Mouse (Mus musculus): Measurements from ENCODE around the gene Myct1. TPM values are rescaled to one million over a fixed set of nuclear protein-coding genes. Genes with fewer than 3 reads are reported as not detected.

The Myct1 gene
- polyA plus RNA-seq (2014; fragmentation: Nextera tagmentation; extraction: Ambion mirVana), result 0.66 and 1.4 TPM in 2 replicates

GRCm38 (mm10) chr10:5593464-5593863, at the start of gene Myct1:
Gene Myct1, plus strand, starts transcription at chr10:5593775.
- WGBS, result 74% methylated on average over 5 of the region's 5 CpGs
- no peaks in the 10 kb centered on the region for H3K9me3 ChIP-seq (ENCODE audit: control insufficient read depth, low read length)
- no peaks in the 10 kb centered on the region for H3K27me3 ChIP-seq (ENCODE audit: control insufficient read depth, insufficient read depth, low read length)
- H3K4me2 ChIP-seq (ENCODE audit: low read length), result no peak within 1 kb of the TSS
- no peak for DNase-seq
- no peaks in the 10 kb centered on the region for H3K36me3 ChIP-seq (ENCODE audit: control insufficient read depth, insufficient read depth, low read length)
- no peak within 1 kb of the TSS for H3K4me3 ChIP-seq (replicated peaks; ENCODE audit: low read depth, low read length)
- H3K9ac ChIP-seq (replicated peaks; ENCODE audit: low read length), result no peak within 1 kb of the TSS
- no peak within 1 kb of the TSS for H3K27ac ChIP-seq (replicated peaks; ENCODE audit: low read depth, low read length)
- ATAC-seq (ENCODE audit: low FRiP score, low TSS enrichment), result no peak
- no peaks in the 10 kb centered on the region for H3K4me1 ChIP-seq (ENCODE audit: control insufficient read depth, insufficient read depth, low read length)

GRCm38 (mm10) chr10:5546428-5546827, 47.1 kb upstream of the Myct1 start:
- Histone ChIP-seq H3K4me1 (ENCODE audit: control insufficient read depth, insufficient read depth, low read length) (peaks cover 5% of the 10 kb centered on the region; the same call in 1 of the 2 replicates), H3K27me3 (ENCODE audit: control insufficient read depth, insufficient read depth, low read length) (no peaks in the 10 kb centered on the region), H3K9ac (replicated peaks; ENCODE audit: low read length) (no peak overlapping the region), H3K4me2 (ENCODE audit: low read length) (no peak overlapping the region), H3K9me3 (ENCODE audit: control insufficient read depth, low read length) (no peaks in the 10 kb centered on the region), H3K27ac (replicated peaks; ENCODE audit: low read depth, low read length) (no peak overlapping the region), H3K4me3 (replicated peaks; ENCODE audit: low read depth, low read length) (no peak overlapping the region), H3K36me3 (ENCODE audit: control insufficient read depth, insufficient read depth, low read length) (no peaks in the 10 kb centered on the region)
- DNase-seq (no peak), ATAC-seq (ENCODE audit: low FRiP score, low TSS enrichment) (no peak)
- 94% methylated on average over 5 of the region's 5 CpGs for WGBS

GRCm38 (mm10) chr10:5547769-5548168, 45.8 kb upstream of the Myct1 start:
- H3K9ac ChIP-seq (replicated peaks; ENCODE audit: low read length), result no peak overlapping the region
- no peaks in the 10 kb centered on the region for H3K9me3 ChIP-seq (ENCODE audit: control insufficient read depth, low read length)
- H3K27ac ChIP-seq (replicated peaks; ENCODE audit: low read depth, low read length), result no peak overlapping the region
- peaks cover 5% of the 10 kb centered on the region; the same call in 1 of the 2 replicates for H3K4me1 ChIP-seq (ENCODE audit: control insufficient read depth, insufficient read depth, low read length)
- H3K36me3 ChIP-seq (ENCODE audit: control insufficient read depth, insufficient read depth, low read length), result no peaks in the 10 kb centered on the region
- DNase-seq, result no peak
- H3K27me3 ChIP-seq (ENCODE audit: control insufficient read depth, insufficient read depth, low read length), result no peaks in the 10 kb centered on the region
- ATAC-seq (ENCODE audit: low FRiP score, low TSS enrichment), result no peak
- H3K4me2 ChIP-seq (ENCODE audit: low read length), result no peak overlapping the region
- 93% methylated on average over 9 of the region's 9 CpGs for WGBS
- H3K4me3 ChIP-seq (replicated peaks; ENCODE audit: low read depth, low read length), result no peak overlapping the region

DNA sequence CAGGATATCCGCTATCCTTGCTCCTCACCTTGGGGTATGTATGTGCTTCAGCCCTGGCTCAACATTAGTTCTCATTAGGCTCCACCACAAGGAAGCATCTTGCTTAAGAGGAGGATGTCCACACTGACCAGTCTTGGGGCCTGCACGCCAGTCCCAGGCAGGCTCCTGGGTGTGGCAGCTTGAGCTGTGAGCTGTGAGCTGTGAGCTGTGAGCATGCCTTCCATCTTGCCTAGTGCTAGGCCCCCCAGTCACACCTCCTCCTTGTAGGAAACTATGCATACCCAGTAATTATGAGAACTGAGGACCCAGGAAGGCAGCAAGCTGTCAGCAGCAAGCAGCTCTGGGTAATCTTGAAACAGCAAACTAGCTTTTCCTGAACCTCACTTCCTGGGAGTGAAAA, 44.9 kb upstream of the Myct1 start:
- no peak for ATAC-seq (ENCODE audit: low FRiP score, low TSS enrichment)
- Histone ChIP-seq H3K36me3 (ENCODE audit: control insufficient read depth, insufficient read depth, low read length) (no peaks in the 10 kb centered on the region), H3K27me3 (ENCODE audit: control insufficient read depth, insufficient read depth, low read length) (no peaks in the 10 kb centered on the region), H3K4me1 (ENCODE audit: control insufficient read depth, insufficient read depth, low read length) (peaks cover 5% of the 10 kb centered on the region; the same call in 1 of the 2 replicates), H3K9me3 (ENCODE audit: control insufficient read depth, low read length) (no peaks in the 10 kb centered on the region), H3K9ac (replicated peaks; ENCODE audit: low read length) (no peak overlapping the region), H3K4me3 (replicated peaks; ENCODE audit: low read depth, low read length) (no peak overlapping the region), H3K4me2 (ENCODE audit: low read length) (no peak overlapping the region), H3K27ac (replicated peaks; ENCODE audit: low read depth, low read length) (no peak overlapping the region)
- 89% methylated on average over 2 of the region's 2 CpGs for WGBS
- DNase-seq, result no peak

DNA sequence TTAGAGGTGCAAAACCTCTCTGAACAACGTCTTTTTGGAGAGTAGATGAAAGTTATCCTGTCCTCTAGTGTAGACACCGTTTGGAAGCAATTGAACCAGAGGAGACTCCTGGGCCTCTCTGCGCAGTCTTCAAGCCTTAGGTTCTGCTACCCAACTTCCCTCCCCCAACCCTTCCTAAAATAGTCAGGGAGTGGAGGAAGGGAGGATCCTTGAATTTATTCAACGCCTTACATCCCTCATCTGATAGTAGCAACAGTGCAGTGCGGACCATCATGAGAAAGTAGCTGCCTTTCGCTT, 43.8 kb upstream of the Myct1 start:
- no peaks in the 10 kb centered on the region for H3K36me3 ChIP-seq (ENCODE audit: control insufficient read depth, insufficient read depth, low read length)
- H3K9me3 ChIP-seq (ENCODE audit: control insufficient read depth, low read length), result no peaks in the 10 kb centered on the region
- H3K4me2 ChIP-seq (ENCODE audit: low read length), result peak overlapping the region; percentile 83
- DNase-seq (no peak), ATAC-seq (ENCODE audit: low FRiP score, low TSS enrichment) (peak; percentile 5; the same call in 1 of the 2 replicates)
- H3K4me3 ChIP-seq (replicated peaks; ENCODE audit: low read depth, low read length), result peak overlapping the region; percentile 70
- WGBS, result 3% methylated on average over 6 of the region's 6 CpGs
- H3K9ac ChIP-seq (replicated peaks; ENCODE audit: low read length), result peak overlapping the region; percentile 79
- peaks cover 5% of the 10 kb centered on the region; the same call in 1 of the 2 replicates for H3K4me1 ChIP-seq (ENCODE audit: control insufficient read depth, insufficient read depth, low read length)
- H3K27me3 ChIP-seq (ENCODE audit: control insufficient read depth, insufficient read depth, low read length), result no peaks in the 10 kb centered on the region
- H3K27ac ChIP-seq (replicated peaks; ENCODE audit: low read depth, low read length), result peak overlapping the region; percentile 81

- peak; percentile 78 for DNase-seq
- H3K27ac ChIP-seq (replicated peaks; ENCODE audit: low read depth, low read length), result peak overlapping the region; percentile 81
- peak overlapping the region; percentile 79 for H3K9ac ChIP-seq (replicated peaks; ENCODE audit: low read length)
- ATAC-seq (ENCODE audit: low FRiP score, low TSS enrichment), result peak; percentile 90
- no peaks in the 10 kb centered on the region for H3K36me3 ChIP-seq (ENCODE audit: control insufficient read depth, insufficient read depth, low read length)
- H3K4me1 ChIP-seq (ENCODE audit: control insufficient read depth, insufficient read depth, low read length), result peaks cover 5% of the 10 kb centered on the region; the same call in 1 of the 2 replicates
- H3K27me3 ChIP-seq (ENCODE audit: control insufficient read depth, insufficient read depth, low read length), result no peaks in the 10 kb centered on the region
- H3K9me3 ChIP-seq (ENCODE audit: control insufficient read depth, low read length), result no peaks in the 10 kb centered on the region
- under 1% methylated on average over 43 of the region's 44 CpGs for WGBS
- peak overlapping the region; percentile 70 for H3K4me3 ChIP-seq (replicated peaks; ENCODE audit: low read depth, low read length)
- peak overlapping the region; percentile 83 for H3K4me2 ChIP-seq (ENCODE audit: low read length)
Measured at GRCm38 (mm10) chr10:5550168-5551021, 43.2 kb upstream of the Myct1 start.

- H3K4me3 ChIP-seq (replicated peaks; ENCODE audit: low read depth, low read length), result peak within 1 kb of the TSS; percentile 70
- ATAC-seq (ENCODE audit: low FRiP score, low TSS enrichment) (no peak), DNase-seq (peak; percentile 8)
- no peaks in the 10 kb centered on the region for H3K36me3 ChIP-seq (ENCODE audit: control insufficient read depth, insufficient read depth, low read length)
- H3K9ac ChIP-seq (replicated peaks; ENCODE audit: low read length), result peak within 1 kb of the TSS; percentile 79
- no peaks in the 10 kb centered on the region for H3K9me3 ChIP-seq (ENCODE audit: control insufficient read depth, low read length)
- 31% methylated on average over 5 of the region's 5 CpGs for WGBS
- H3K27ac ChIP-seq (replicated peaks; ENCODE audit: low read depth, low read length), result peak within 1 kb of the TSS; percentile 81
- peak within 1 kb of the TSS; percentile 83 for H3K4me2 ChIP-seq (ENCODE audit: low read length)
- peaks cover 5% of the 10 kb centered on the region; the same call in 1 of the 2 replicates for H3K4me1 ChIP-seq (ENCODE audit: control insufficient read depth, insufficient read depth, low read length)
- no peaks in the 10 kb centered on the region for H3K27me3 ChIP-seq (ENCODE audit: control insufficient read depth, insufficient read depth, low read length)
Measured at GRCm38 (mm10) chr10:5551382-5551781, 42.2 kb upstream of the Myct1 start, which contains the start of gene Syne1. Gene Syne1, minus strand, starts transcription at chr10:5551482.

DNA sequence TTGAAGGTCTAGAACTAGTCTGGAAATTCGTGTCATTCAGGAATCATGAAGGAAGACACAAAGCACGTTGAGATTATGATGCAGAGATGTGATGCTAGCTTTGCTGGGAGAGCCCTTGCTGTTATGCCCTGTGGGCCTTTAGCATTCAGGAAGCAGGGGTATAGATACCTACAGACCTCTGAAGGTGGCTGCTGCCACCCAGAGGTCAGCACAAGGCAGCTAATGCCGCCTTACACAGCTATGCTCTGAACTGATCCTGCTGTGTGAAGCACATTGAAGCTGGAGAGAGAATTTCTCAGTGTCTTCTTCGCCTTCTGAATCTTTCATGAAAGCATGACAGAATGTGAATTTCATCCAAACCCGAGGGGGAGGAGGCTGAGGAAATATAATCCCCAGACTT, 38.6 kb upstream of the Myct1 start:
- Histone ChIP-seq H3K4me3 (replicated peaks; ENCODE audit: low read depth, low read length) (no peak overlapping the region), H3K4me2 (ENCODE audit: low read length) (no peak overlapping the region), H3K36me3 (ENCODE audit: control insufficient read depth, insufficient read depth, low read length) (no peaks in the 10 kb centered on the region), H3K27me3 (ENCODE audit: control insufficient read depth, insufficient read depth, low read length) (no peaks in the 10 kb centered on the region), H3K27ac (replicated peaks; ENCODE audit: low read depth, low read length) (no peak overlapping the region), H3K9me3 (ENCODE audit: control insufficient read depth, low read length) (no peaks in the 10 kb centered on the region), H3K9ac (replicated peaks; ENCODE audit: low read length) (no peak overlapping the region), H3K4me1 (ENCODE audit: control insufficient read depth, insufficient read depth, low read length) (no peaks in the 10 kb centered on the region; the same call in 1 of the 2 replicates)
- DNase-seq (peak; percentile 71), ATAC-seq (ENCODE audit: low FRiP score, low TSS enrichment) (no peak)
- WGBS, result 23% methylated on average over 5 of the region's 5 CpGs

- Histone ChIP-seq H3K4me3 (replicated peaks; ENCODE audit: low read depth, low read length) (no peak overlapping the region), H3K27ac (replicated peaks; ENCODE audit: low read depth, low read length) (no peak overlapping the region), H3K4me2 (ENCODE audit: low read length) (no peak overlapping the region), H3K9ac (replicated peaks; ENCODE audit: low read length) (no peak overlapping the region), H3K27me3 (ENCODE audit: control insufficient read depth, insufficient read depth, low read length) (no peaks in the 10 kb centered on the region), H3K4me1 (ENCODE audit: control insufficient read depth, insufficient read depth, low read length) (no peaks in the 10 kb centered on the region), H3K36me3 (ENCODE audit: control insufficient read depth, insufficient read depth, low read length) (no peaks in the 10 kb centered on the region), H3K9me3 (ENCODE audit: control insufficient read depth, low read length) (no peaks in the 10 kb centered on the region)
- ATAC-seq (ENCODE audit: low FRiP score, low TSS enrichment), result no peak
- DNase-seq, result no peak
Measured at GRCm38 (mm10) chr10:5558808-5559207, 34.8 kb upstream of the Myct1 start.

Measured in midbrain, embryonic 14.5 days (tissue).